In genomic region chr6:83068706-83069487, GRCm38 (mm10) we compare ENCODE assay signal across 9 mouse cellular contexts. TPM values are rescaled to one million over a fixed set of nuclear protein-coding genes. Genes with fewer than 3 reads are reported as not detected.
DNase-seq lines count a peak whose midpoint lies in the region; ATAC-seq and TF ChIP-seq lines count a peak whose summit lies in the region.
"Had no signal": no experiment of that assay in that cellular context is flagged by ENCODE, and none has a peak within 500 bp of the region (broad histone marks: within the 10 kb centered on the region; RNA-seq: fewer than 3 reads in every experiment).

No protein-coding gene starts in this region.

- H3K9ac ChIP-seq in hindbrain, embryonic 13.5 days = 0 out of 2 replicates have a peak overlapping the region, but pooled peaks have one; percentile 9
- no peak overlapping the region for H3K9ac ChIP-seq in liver, embryonic 16.5 days (ENCODE audit: low read depth, low read length)

- H3K27me3 ChIP-seq in hindbrain, embryonic 13.5 days = peaks cover 99% of the 10 kb centered on the region
- peaks cover 99% of the 10 kb centered on the region for H3K27me3 ChIP-seq in liver, embryonic 16.5 days (ENCODE audit: control insufficient read depth, insufficient read depth, low read depth, low read length)
- peaks cover 47% of the 10 kb centered on the region for H3K27me3 ChIP-seq in thymus, adult 2 months (ENCODE audit: control insufficient read depth, insufficient read depth, low read length)

- peak; percentile 26 for DNase-seq in CD4-positive, CD25-positive, alpha-beta regulatory T cell, adult 2 months (ENCODE audit: low read depth, low spot score)
- DNase-seq in B cell, adult 2 months = peak; percentile 28 to 51
- no peak for DNase-seq in left cerebral cortex, postnatal 4 days
- DNase-seq in thymus, adult 2 months = no peak
- DNase-seq in ovary, postnatal 10 days (ENCODE audit: low spot score) = no peak

- peak overlapping the region; percentile 36; the same call in 1 of the 2 replicates for H3K4me2 ChIP-seq in hindbrain, embryonic 13.5 days
- peak overlapping the region; percentile 55 for H3K4me2 ChIP-seq in liver, embryonic 16.5 days (ENCODE audit: low read depth, low read length)

- intact Hi-C loops in left cerebral cortex, postnatal 4 days (cut with DNase I) = no loop called here

- no peak overlapping the region for H3K27ac ChIP-seq in hindbrain, embryonic 13.5 days
- H3K27ac ChIP-seq in liver, embryonic 16.5 days (ENCODE audit: low read length) = no peak overlapping the region
- no peak overlapping the region for H3K27ac ChIP-seq in thymus, adult 2 months (ENCODE audit: control insufficient read depth, insufficient read depth, low read length)

- WGBS in hindbrain, embryonic 13.5 days = 1% methylated on average over 71 of the region's 81 CpGs
- WGBS in liver, embryonic 16.5 days (ENCODE audit: insufficient replicate concordance) = 2% methylated on average over 78 of the region's 81 CpGs
- WGBS in thymus, adult 2 months = 3% methylated on average over 81 of the region's 81 CpGs

- TF ChIP-seq CTCF in thymus, adult 2 months (IDR thresholded peaks at IDR 0.05; ENCODE audit: borderline replicate concordance, control insufficient read depth, extremely low read depth, insufficient read depth, low read length, poor library complexity) = no peak

- H3K9me3 ChIP-seq in hindbrain, embryonic 13.5 days = no peaks in the 10 kb centered on the region
- no peaks in the 10 kb centered on the region for H3K9me3 ChIP-seq in liver, embryonic 16.5 days (replicated peaks; ENCODE audit: control insufficient read depth, low read length)

- peaks cover 28% of the 10 kb centered on the region for H3K4me1 ChIP-seq in hindbrain, embryonic 13.5 days (replicated peaks)
- peaks cover 19% of the 10 kb centered on the region for H3K4me1 ChIP-seq in liver, embryonic 16.5 days (ENCODE audit: control insufficient read depth, low read depth, low read length)
- peaks cover 30% of the 10 kb centered on the region for H3K4me1 ChIP-seq in thymus, adult 2 months (replicated peaks; ENCODE audit: control insufficient read depth, insufficient read depth, low read length)

- no peak for TF ChIP-seq POLR2A in thymus, adult 2 months (IDR thresholded peaks at IDR 0.05; ENCODE audit: control insufficient read depth, extremely low read depth, insufficient read depth, low read length, poor library complexity)

- H3K4me3 ChIP-seq in hindbrain, embryonic 13.5 days = peak overlapping the region; percentile 23
- H3K4me3 ChIP-seq in liver, embryonic 16.5 days (ENCODE audit: low read depth, low read length) = peak overlapping the region; percentile 34
- H3K4me3 ChIP-seq in thymus, adult 2 months (ENCODE audit: control insufficient read depth, insufficient read depth, low read length) = no peak overlapping the region

- no peak for ATAC-seq in CD4-positive, CD25-positive, alpha-beta regulatory T cell, adult 4 months
- no peak for ATAC-seq in hindbrain, embryonic 13.5 days (ENCODE audit: low FRiP score)
- ATAC-seq in liver, embryonic 16.5 days (ENCODE audit: low read depth) = no peak

- no peaks in the 10 kb centered on the region for H3K36me3 ChIP-seq in hindbrain, embryonic 13.5 days
- H3K36me3 ChIP-seq in liver, embryonic 16.5 days (ENCODE audit: control insufficient read depth, insufficient read depth) = no peaks in the 10 kb centered on the region
- H3K36me3 ChIP-seq in thymus, adult 2 months (ENCODE audit: control insufficient read depth, insufficient read depth, low read length) = no peaks in the 10 kb centered on the region

RNA-seq across cellular contexts. Expression of gene Tlx2, which starts 1.2 kb away (rescaled TPM):
- not detected for polyA plus RNA-seq in CD4-positive, CD25-positive, alpha-beta regulatory T cell, adult 4 months (2017; shearing (Covaris generic))
- polyA plus RNA-seq in hindbrain, embryonic 13.5 days (2015; fragmentation: Nextera tagmentation; extraction: Ambion mirVana) = 1.6 and 2.8 TPM in 2 replicates
- not detected in 2 replicates for polyA plus RNA-seq in liver, embryonic 16.5 days (2015; fragmentation: Nextera tagmentation; extraction: Ambion mirVana)
- not detected for total RNA-seq in left cerebral cortex, postnatal 4 days (2021)
- 0.11 and 0.20 TPM in 2 replicates for polyA plus RNA-seq in thymus, adult 2 months (2012; rRNA removed)
- total RNA-seq: gastrocnemius, adult 18-20 months had no signal

RNA-seq across cellular contexts. Expression of gene Pcgf1, which starts 8.8 kb away (rescaled TPM):
- polyA plus RNA-seq in CD4-positive, CD25-positive, alpha-beta regulatory T cell, adult 4 months (2017; shearing (Covaris generic)) = 10 to 100 TPM; 42.5 to 49.3 TPM
- 45.6 and 47.1 TPM in 2 replicates for polyA plus RNA-seq in hindbrain, embryonic 13.5 days (2015; fragmentation: Nextera tagmentation; extraction: Ambion mirVana)
- 15.6 and 17.1 TPM in 2 replicates for polyA plus RNA-seq in liver, embryonic 16.5 days (2015; fragmentation: Nextera tagmentation; extraction: Ambion mirVana)
- total RNA-seq in left cerebral cortex, postnatal 4 days (2021) = 10 to 100 TPM; 16.8 to 23.3 TPM
- polyA plus RNA-seq in thymus, adult 2 months (2012; rRNA removed) = 24.4 and 25.5 TPM in 2 replicates

RNA-seq across cellular contexts. Expression of gene Dqx1, which starts 11.3 kb away (rescaled TPM):
- 1 to 10 TPM; 1.9 to 4.5 TPM for polyA plus RNA-seq in CD4-positive, CD25-positive, alpha-beta regulatory T cell, adult 4 months (2017; shearing (Covaris generic))
- polyA plus RNA-seq in hindbrain, embryonic 13.5 days (2015; fragmentation: Nextera tagmentation; extraction: Ambion mirVana) = 0.81 and 0.91 TPM in 2 replicates
- 9.0 and 9.3 TPM in 2 replicates for polyA plus RNA-seq in liver, embryonic 16.5 days (2015; fragmentation: Nextera tagmentation; extraction: Ambion mirVana)
- total RNA-seq in left cerebral cortex, postnatal 4 days (2021) = under 1 TPM; 0.62 to 0.84 TPM
- 3.6 and 4.4 TPM in 2 replicates for polyA plus RNA-seq in thymus, adult 2 months (2012; rRNA removed)

RNA-seq across cellular contexts. Expression of gene Htra2, which starts 13.8 kb away (rescaled TPM):
- 10 to 100 TPM; 27.3 to 37.9 TPM for polyA plus RNA-seq in CD4-positive, CD25-positive, alpha-beta regulatory T cell, adult 4 months (2017; shearing (Covaris generic))
- 68.6 and 74.6 TPM in 2 replicates for polyA plus RNA-seq in hindbrain, embryonic 13.5 days (2015; fragmentation: Nextera tagmentation; extraction: Ambion mirVana)
- 72.0 and 72.4 TPM in 2 replicates for polyA plus RNA-seq in liver, embryonic 16.5 days (2015; fragmentation: Nextera tagmentation; extraction: Ambion mirVana)
- 10 to 100 TPM; 66.1 to 70.5 TPM for total RNA-seq in left cerebral cortex, postnatal 4 days (2021)
- polyA plus RNA-seq in thymus, adult 2 months (2012; rRNA removed) = 64.6 and 66.4 TPM in 2 replicates

RNA-seq across cellular contexts. Expression of gene Aup1, which starts 14.6 kb away (rescaled TPM):
- 100 to 1,000 TPM; 424 to 552 TPM for polyA plus RNA-seq in CD4-positive, CD25-positive, alpha-beta regulatory T cell, adult 4 months (2017; shearing (Covaris generic))
- polyA plus RNA-seq in hindbrain, embryonic 13.5 days (2015; fragmentation: Nextera tagmentation; extraction: Ambion mirVana) = 168 and 178 TPM in 2 replicates
- polyA plus RNA-seq in liver, embryonic 16.5 days (2015; fragmentation: Nextera tagmentation; extraction: Ambion mirVana) = 180 and 190 TPM in 2 replicates
- 10 to 100 TPM; 94.8 to 98.5 TPM for total RNA-seq in left cerebral cortex, postnatal 4 days (2021)
- 867 and 886 TPM in 2 replicates for polyA plus RNA-seq in thymus, adult 2 months (2012; rRNA removed)

Comparison
In these comparisons a context has a peak if more than half of its experiments do, and no peak if none do; other contexts are left out.
1. DNase-seq: peak in CD4-positive, CD25-positive, alpha-beta regulatory T cell, adult 2 months (single experiment) and B cell, adult 2 months (2 of 2); none in left cerebral cortex, postnatal 4 days (single experiment), thymus, adult 2 months (single experiment) and ovary, postnatal 10 days (single experiment).